Mouse (Mus musculus): ENCODE measurements at regions not wholly inside any gene's neighbourhood (a gene's known extent, or its start where the extent isn't known, plus 50 kb on each side); places are given as distances from the start of the nearest gene placed in this dataset.

- TF ChIP-seq CTCF (IDR thresholded peaks at IDR 0.05; ENCODE audit: control insufficient read depth, insufficient read depth, insufficient replicate concordance, low read depth, low read length), result no peak
- no peak for TF ChIP-seq POLR2A (IDR thresholded peaks at IDR 0.05; ENCODE audit: control insufficient read depth, low read depth, low read length)
Measured at GRCm38 (mm10) chr6:140161482-140161881, 120.2 kb upstream of the Plcz1 start.

Data from testis, adult 2 months (tissue).